Mouse (Mus musculus) spleen, adult 12 weeks (tissue): Measurements from ENCODE around the gene Hspb1.

ENCODE experiments used
- DNase-seq: peaks from one replicate; pipeline ENCODE4 v3.0.0; 2022; ENCODE audit warnings: low spot score

Hspb1 gene

GRCm38 (mm10) chr5:135887675-135888102 is at the start of gene Hspb1:
Gene Hspb1, plus strand, starts transcription at chr5:135887919.
- DNase-seq: no peak

GRCm38 (mm10) chr5:135841651-135842050 is 46.1 kb upstream of the Hspb1 start:
- DNase-seq: no peak

- DNase-seq: no peak
Observed at GRCm38 (mm10) chr5:135843418-135843817, 44.3 kb upstream of the Hspb1 start.

GRCm38 (mm10) chr5:135845676-135846320 is 41.9 kb upstream of the Hspb1 start:
- no peak for DNase-seq

- no peak for DNase-seq
Observed at GRCm38 (mm10) chr5:135847460-135847859, 40.3 kb upstream of the Hspb1 start.

GRCm38 (mm10) chr5:135847881-135848280 is 39.8 kb upstream of the Hspb1 start:
- no peak for DNase-seq

- DNase-seq: no peak
Observed at GRCm38 (mm10) chr5:135851024-135851423, 36.7 kb upstream of the Hspb1 start.

- no peak for DNase-seq
Observed at GRCm38 (mm10) chr5:135851481-135851880, 36.2 kb upstream of the Hspb1 start.

- DNase-seq: no peak
Observed at GRCm38 (mm10) chr5:135852421-135852820, 35.3 kb upstream of the Hspb1 start.

GRCm38 (mm10) chr5:135853731-135854130 is 34.0 kb upstream of the Hspb1 start:
- no peak for DNase-seq

- peak; percentile 52 for DNase-seq
Observed at GRCm38 (mm10) chr5:135855156-135855555, 32.6 kb upstream of the Hspb1 start.

- DNase-seq: no peak
Observed at GRCm38 (mm10) chr5:135866662-135867061, 21.1 kb upstream of the Hspb1 start.

GRCm38 (mm10) chr5:135867637-135868593 is 19.8 kb upstream of the Hspb1 start:
- no peak for DNase-seq

- DNase-seq: no peak
Observed at GRCm38 (mm10) chr5:135868653-135869052, 19.1 kb upstream of the Hspb1 start.

GRCm38 (mm10) chr5:135869661-135870423 is 17.9 kb upstream of the Hspb1 start:
- no peak for DNase-seq

GRCm38 (mm10) chr5:135870505-135870904 is 17.2 kb upstream of the Hspb1 start:
- no peak for DNase-seq

- no peak for DNase-seq
Observed at GRCm38 (mm10) chr5:135872996-135873395, 14.7 kb upstream of the Hspb1 start.

- DNase-seq: no peak
Observed at GRCm38 (mm10) chr5:135873753-135874152, 14.0 kb upstream of the Hspb1 start.

GRCm38 (mm10) chr5:135877180-135877579 is 10.5 kb upstream of the Hspb1 start:
- DNase-seq: peak; percentile 12

GRCm38 (mm10) chr5:135877831-135878231 is 9.9 kb upstream of the Hspb1 start:
- DNase-seq: no peak

- DNase-seq: no peak
Observed at GRCm38 (mm10) chr5:135879449-135880158, 8.1 kb upstream of the Hspb1 start.

- no peak for DNase-seq
Observed at GRCm38 (mm10) chr5:135884641-135885040, 3.1 kb upstream of the Hspb1 start.
